Mouse (Mus musculus) splenic B cell, adult 2 months (primary cell): ENCODE measurements around the gene Prepl.

Experiments
- DNase-seq: peaks from one replicate; pipeline ENCODE4 v3.0.0-alpha.2; 2011; ENCODE audit warnings: low read depth, low spot score
- H3K27me3 ChIP-seq: 2 replicates; pipeline ENCODE4 v1.6.1; 2012; ENCODE audit warnings: mild to moderate bottlenecking, low read length, moderate library complexity, mixed read lengths; ENCODE audit not compliant: control insufficient read depth, poor library complexity, insufficient read depth, severe bottlenecking
- H3K36me3 ChIP-seq: 2 replicates; pipeline ENCODE4 v1.6.1; 2012; ENCODE audit warnings: mild to moderate bottlenecking, low read length, moderate library complexity, mixed read lengths; ENCODE audit not compliant: control insufficient read depth, poor library complexity, insufficient read depth, severe bottlenecking

Gene Prepl

DNA sequence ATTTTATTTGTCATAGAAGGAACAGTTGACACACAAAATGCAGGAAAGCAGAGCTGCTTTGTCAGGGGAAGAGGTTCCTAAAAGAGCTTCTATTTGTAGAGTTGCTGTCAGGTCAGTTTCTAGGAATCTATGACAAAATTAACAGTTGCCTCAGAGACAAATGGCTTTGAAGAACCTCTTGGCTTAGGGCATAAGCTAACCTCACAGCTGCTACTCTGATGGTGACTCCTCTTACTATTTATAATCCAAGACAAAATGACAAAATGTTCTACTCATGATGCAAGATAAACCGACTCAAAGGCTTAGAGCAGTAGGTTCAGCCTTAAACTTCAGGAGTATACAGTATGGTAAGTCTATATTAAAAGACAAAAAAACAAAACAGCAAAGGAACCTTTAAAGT, 3.5 kb downstream of the Prepl start:
- Histone ChIP-seq H3K36me3 (peaks cover 3% of the 10 kb centered on the region; the same call in 1 of the 2 replicates), H3K27me3 (no peaks in the 10 kb centered on the region)
- no peak for DNase-seq

DNA sequence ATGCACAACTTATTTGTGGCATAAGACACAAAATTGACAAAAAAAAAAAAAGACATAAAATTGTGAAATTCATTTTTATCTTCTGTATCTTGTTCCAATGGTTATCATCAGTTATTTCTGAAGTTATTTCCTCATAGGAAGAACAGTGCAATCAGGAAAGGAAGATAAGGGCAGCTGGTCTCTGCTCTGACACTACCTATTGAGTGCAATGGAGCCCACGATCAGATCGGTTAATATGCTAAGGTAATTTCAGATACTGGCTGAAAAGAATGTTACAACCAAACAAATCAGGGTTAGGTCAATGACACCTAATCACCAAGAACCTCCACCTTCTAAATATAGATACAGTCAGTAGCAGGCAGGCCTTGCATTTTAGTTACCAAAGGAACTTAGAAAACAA, 4.7 kb downstream of the Prepl start:
- Histone ChIP-seq H3K27me3 (no peaks in the 10 kb centered on the region), H3K36me3 (peaks cover 3% of the 10 kb centered on the region; the same call in 1 of the 2 replicates)
- no peak for DNase-seq

DNA sequence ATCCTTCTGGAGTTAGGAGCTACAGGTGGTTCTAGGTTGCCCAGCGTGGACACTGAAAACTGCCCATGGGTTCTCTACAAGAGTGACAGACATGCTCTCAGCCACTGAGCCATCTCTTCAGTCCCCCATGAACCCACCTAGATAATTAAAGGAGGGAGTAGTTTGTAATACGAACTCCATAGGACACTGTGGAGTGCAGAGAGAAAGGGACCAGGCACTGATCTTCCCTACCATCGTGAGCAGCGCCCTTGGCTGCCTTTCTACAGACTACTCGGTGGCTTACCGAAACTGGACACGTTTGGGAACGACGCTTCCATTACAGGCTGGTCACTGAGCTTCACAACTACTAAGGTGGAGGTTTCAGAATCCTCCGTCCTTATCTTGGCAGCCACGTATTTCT, 9.3 kb downstream of the Prepl start:
- DNase-seq = no peak
- H3K27me3 ChIP-seq = no peaks in the 10 kb centered on the region
- H3K36me3 ChIP-seq = peaks cover 5% of the 10 kb centered on the region; the same call in 1 of the 2 replicates

DNA sequence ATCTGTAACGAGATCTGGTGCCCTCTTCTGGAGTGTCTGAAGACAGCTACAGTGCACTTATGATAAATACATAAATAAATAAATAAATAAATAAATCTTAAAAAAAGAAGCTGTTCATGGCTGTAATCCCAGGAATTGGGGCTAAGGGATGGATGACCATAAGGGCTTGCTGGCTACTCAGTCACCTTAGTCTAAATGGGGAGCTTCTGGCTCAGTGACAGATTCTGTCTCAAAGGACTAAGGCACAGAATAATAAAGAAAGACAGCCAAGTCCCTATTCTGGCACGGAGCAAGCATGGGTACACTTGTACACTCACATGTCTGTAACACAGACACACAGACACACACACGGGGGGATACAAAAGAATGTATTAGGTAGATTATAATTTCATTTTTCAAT, 10.8 kb downstream of the Prepl start:
- peaks cover 5% of the 10 kb centered on the region; the same call in 1 of the 2 replicates for H3K36me3 ChIP-seq
- DNase-seq = no peak
- no peaks in the 10 kb centered on the region for H3K27me3 ChIP-seq

DNA sequence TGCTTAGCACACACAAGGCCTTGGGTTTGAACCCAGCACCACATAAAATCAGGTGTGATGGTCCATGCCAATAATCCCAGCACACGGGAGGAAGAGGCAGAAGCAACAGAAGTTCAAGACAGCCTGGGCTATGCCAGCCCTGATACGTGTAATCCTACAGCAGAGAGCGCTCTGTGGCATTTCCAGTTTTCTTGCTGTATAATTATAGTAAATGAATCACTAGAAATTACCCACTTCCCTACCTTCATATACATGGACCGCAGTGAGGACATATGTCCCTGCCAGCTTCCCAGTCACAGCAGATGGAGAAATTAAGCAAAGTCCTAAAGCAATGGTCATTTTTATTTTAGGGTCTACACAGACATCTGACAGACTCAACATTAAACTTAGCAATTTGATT, 16.0 kb downstream of the Prepl start:
- Histone ChIP-seq H3K27me3 (no peaks in the 10 kb centered on the region), H3K36me3 (no peaks in the 10 kb centered on the region)
- no peak for DNase-seq

DNA sequence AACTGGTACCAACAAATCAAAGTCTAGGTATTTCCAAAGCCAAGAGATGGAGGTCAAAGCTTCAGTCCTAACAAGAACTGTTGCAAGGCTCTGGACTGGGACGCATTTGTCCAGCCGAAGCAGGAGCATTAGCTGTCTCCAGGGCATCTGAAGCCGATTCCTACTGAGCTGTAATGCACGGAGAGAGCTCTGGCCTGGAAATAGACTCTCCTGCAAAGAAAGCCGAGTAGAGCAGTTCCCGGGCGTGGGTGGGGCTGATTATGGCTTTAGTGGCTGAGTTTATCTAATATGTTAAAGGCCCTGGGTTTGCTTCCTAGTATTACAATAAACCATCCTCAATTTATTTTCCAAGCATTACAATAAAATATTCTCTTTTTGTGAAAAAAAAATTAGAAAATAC, 16.8 kb downstream of the Prepl start:
- Histone ChIP-seq H3K36me3 (no peaks in the 10 kb centered on the region), H3K27me3 (no peaks in the 10 kb centered on the region)
- no peak for DNase-seq

DNA sequence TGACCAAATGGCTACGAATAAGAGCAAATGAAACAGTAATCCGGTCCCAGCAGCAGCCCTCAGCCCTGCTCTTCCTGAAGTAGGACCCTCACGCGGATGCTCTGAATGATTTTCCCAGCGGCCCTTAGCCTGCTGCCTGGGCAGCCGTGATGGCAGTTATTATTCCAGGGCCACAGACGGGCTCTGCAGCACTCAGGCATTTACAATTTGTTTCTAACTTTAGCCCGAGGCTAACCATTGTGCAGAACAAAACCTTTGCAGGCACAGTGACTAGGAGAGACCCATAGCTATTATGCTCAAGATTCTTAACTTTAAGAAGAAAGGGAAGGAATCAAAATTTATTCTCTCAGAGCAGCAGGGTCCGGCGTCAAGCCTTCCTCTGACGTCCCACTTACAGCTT, 17.7 kb downstream of the Prepl start:
- H3K27me3 ChIP-seq = no peaks in the 10 kb centered on the region
- no peak for DNase-seq
- no peaks in the 10 kb centered on the region for H3K36me3 ChIP-seq

DNA sequence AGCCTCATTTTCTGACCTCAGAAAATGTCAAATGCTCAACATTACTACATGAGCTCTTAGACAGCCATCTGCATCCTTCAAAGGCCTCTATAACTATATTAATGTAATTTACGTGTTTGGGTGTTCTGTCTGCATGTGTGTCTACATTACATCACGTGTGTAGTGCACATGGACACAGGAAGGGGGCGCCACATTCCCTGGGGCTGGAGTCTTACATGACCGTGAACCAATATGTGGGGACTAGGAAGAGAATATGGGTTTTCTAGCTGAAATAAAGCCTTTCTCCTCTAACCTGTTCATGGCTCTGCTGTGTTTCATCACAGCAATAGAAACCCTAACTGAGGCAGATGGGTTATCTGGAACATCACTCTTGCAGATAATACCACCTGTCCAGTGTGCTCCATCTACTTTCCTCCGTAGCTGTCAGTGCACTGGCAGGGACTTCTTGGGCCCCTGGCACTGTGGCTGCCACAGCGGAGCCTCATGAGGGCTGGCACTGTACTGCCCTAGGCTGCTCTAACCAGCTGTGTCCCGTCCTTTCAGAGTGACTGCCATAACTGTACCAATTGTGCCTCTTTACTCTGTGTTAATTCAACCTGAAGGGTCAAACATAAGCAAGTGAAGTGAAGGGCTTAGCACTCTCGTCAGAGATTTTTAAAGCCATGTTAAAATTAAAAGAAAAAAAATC, 18.8 kb downstream of the Prepl start:
- no peaks in the 10 kb centered on the region for H3K36me3 ChIP-seq

DNA sequence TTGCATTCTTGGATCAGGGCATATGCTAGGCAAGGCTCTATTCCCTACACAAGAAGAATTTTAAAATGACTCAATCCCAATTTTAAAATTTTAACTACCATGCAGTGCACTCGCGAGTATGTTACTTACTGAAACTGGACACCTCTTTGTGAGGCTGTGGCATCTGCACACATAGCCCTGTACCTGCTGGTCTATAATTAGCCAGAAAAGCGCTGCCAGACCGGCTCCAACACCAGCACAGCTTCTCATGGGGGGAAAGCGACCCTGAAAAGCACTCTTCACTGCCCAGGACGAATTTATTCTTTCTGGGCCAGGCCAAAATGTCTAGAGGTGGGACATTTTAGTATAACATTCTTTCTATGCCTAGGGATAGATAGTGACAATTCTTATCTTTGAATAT, 19.4 kb downstream of the Prepl start:
- Histone ChIP-seq H3K36me3 (no peaks in the 10 kb centered on the region), H3K27me3 (no peaks in the 10 kb centered on the region)
- no peak for DNase-seq

More for the DNA sequence above, 18.8 kb downstream of the Prepl start:
- no peak for DNase-seq
- no peaks in the 10 kb centered on the region for H3K27me3 ChIP-seq

DNA sequence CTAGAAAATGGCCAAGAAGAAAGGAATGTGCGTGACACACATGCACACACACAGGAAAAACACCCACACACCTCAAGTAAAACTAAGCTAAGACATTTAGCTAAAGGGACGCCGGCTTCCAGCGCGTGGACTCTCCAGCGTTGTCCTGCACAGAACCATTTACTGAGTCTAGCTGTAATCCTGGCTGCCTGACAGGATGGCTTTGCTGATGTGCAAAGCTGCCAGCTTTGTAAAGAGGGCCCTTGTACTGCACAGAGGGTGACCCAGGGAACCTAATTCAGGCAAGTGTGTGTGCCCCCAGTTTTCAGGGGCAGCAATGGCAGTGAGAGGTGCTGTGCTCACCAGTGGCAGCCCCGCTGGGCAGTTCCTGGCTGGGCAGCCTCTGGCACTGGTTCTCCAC, 22.7 kb downstream of the Prepl start:
- H3K27me3 ChIP-seq = no peaks in the 10 kb centered on the region
- DNase-seq = no peak
- peaks cover 5% of the 10 kb centered on the region; the same call in 1 of the 2 replicates for H3K36me3 ChIP-seq

DNA sequence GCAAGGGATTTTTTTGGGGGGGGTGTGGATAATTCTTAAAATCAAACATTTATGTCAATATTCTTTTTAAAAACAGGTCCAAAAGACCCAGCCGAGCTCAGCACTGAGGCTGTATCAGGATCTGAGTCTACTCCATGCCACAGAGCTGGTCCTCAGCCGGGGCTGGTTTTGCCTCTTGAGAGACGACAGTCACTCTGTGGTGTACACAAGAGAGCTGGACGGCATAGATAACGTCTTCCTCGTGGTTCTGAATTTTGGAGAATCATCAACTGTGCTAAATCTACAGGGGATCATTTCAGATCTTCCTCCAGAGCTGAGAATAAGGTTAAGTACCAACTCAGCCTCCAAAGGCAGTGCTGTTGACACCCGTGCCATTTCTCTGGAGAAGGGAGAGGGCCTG, 26.5 kb downstream of the Prepl start:
- Histone ChIP-seq H3K36me3 (peaks cover 5% of the 10 kb centered on the region; the same call in 1 of the 2 replicates), H3K27me3 (no peaks in the 10 kb centered on the region)
- DNase-seq = no peak

DNA sequence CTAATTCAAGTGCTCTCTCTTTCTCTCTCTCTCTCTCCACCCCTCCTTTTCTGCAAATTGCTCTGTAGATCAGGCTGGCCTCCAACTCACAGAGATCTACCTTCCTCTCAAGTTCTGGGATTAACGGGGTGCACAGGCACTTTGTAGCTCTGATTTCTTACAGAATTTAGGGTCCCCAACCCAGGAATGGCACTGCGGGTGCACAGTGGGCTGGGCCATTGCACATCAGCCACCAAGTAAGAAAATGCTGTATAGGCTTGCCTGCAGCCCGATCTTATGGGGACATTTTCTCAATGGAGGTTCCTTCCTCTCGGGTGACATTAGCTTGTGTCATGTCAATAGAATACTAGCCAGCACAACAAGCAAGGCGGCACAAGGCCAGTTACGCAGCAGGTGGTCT, 30.9 kb downstream of the Prepl start:
- no peak for DNase-seq
- Histone ChIP-seq H3K36me3 (no peaks in the 10 kb centered on the region; the same call in 1 of the 2 replicates), H3K27me3 (no peaks in the 10 kb centered on the region)

DNA sequence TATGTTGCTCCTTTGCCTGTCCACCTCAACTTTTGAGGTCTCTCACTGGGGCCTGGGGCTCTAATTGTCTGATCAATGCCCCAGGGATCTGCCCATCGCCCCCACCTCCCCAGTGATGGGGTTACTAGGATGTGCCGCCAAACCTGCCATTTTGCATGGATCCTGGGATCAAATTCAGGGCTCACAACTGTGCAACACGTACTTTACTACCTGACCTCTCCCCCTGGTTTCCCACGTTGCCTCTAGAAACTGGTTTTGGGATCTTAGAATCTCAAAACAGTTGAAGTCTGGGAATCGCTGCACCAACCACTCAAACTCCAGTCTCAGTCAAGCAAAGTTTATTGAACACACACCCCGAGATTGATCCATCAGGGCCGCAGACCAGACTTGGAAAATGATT, 31.8 kb downstream of the Prepl start:
- DNase-seq = no peak
- no peaks in the 10 kb centered on the region for H3K27me3 ChIP-seq
- H3K36me3 ChIP-seq = no peaks in the 10 kb centered on the region; the same call in 1 of the 2 replicates

DNA sequence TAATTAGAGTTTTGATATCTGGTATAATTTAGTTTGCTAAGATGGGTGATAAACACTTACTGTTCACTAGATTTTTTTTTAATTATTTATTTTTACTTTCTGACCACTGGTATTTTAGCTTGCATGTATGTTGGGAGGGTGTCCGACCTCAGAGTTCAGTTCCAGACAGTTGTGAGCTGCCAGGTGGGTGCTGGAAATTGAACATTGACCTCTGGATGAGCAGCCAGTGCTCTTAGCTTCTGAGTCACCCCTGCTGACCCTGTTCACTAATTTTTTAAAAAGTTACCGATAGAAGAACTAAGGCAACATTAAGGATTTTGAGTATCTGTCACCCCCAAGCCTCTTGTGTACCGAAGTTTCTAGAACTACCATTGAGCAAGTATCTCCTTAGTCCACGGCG, 41.7 kb downstream of the Prepl start:
- DNase-seq = no peak
- Histone ChIP-seq H3K27me3 (no peaks in the 10 kb centered on the region), H3K36me3 (no peaks in the 10 kb centered on the region)

DNA sequence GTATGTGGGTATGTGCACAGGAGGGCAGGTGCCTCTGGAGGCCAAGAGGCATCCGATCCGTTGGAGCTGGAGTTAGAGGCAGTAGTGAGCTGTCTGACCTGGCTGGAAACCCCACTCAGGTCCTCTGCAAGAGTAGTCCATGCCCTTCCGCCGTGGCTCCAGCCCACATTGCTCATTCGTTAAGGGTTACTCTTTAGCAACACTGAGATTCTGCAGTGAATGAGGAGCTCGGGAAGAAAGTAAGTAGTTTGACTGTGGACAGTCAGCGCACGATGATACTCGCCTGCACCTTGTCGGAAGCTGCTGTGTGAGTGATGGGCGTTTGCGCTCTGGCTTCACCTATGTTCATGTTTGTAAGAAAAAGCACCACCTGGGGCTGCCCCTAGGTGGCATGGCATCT, 44.9 kb downstream of the Prepl start:
- no peak for DNase-seq
- no peaks in the 10 kb centered on the region for H3K27me3 ChIP-seq
- no peaks in the 10 kb centered on the region for H3K36me3 ChIP-seq

DNA sequence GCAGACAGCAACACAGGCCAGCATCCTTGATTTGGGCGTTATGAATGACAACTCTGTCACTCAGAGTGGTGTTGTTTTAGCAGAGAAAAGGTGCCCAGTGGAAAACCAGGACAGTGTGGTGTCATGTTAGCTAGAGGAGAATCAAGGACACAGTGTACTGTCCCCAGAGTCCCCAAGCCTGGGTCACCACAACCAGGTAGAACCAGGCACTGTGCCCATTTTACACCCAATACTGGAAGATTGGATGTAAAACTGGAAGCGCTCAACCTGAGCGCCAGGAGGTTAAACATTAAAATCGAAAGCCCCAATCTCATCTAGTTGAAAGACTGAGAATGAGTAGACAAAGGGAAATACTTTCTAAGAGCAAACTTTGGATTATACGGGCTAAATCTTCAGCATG, 45.6 kb downstream of the Prepl start:
- no peaks in the 10 kb centered on the region for H3K36me3 ChIP-seq
- DNase-seq = no peak
- no peaks in the 10 kb centered on the region for H3K27me3 ChIP-seq
